ENCODE assay signal across 8 mouse cellular contexts in genomic region chr17:79354174-79354443, GRCm38 (mm10). TPM values are rescaled to one million over a fixed set of nuclear protein-coding genes. Genes with fewer than 3 reads are reported as not detected.
A peak's percentile ranks its signal among the peaks of the same experiment; 100 is the strongest.
DNase-seq lines count a peak whose midpoint lies in the region; ATAC-seq and TF ChIP-seq lines count a peak whose summit lies in the region.

No protein-coding gene starts in this region.

- peak overlapping the region; percentile 85 for H3K9ac ChIP-seq in heart, embryonic 13.5 days
- H3K9ac ChIP-seq in forebrain, embryonic 14.5 days (ENCODE audit: low read length): peak overlapping the region; percentile 91
- peak overlapping the region; percentile 92 for H3K9ac ChIP-seq in liver, embryonic 16.5 days (ENCODE audit: low read depth, low read length)

- peaks cover 53% of the 10 kb centered on the region for H3K79me2 ChIP-seq in C2C12 (ENCODE audit: control insufficient read depth, insufficient read depth)

- H3K4me2 ChIP-seq in heart, embryonic 13.5 days: peak overlapping the region; percentile 99
- peak overlapping the region; percentile 91 for H3K4me2 ChIP-seq in forebrain, embryonic 14.5 days (ENCODE audit: low read length)
- H3K4me2 ChIP-seq in liver, embryonic 16.5 days (ENCODE audit: low read depth, low read length): peak overlapping the region; percentile 100

- peaks cover 16% of the 10 kb centered on the region for H3K36me3 ChIP-seq in heart, embryonic 13.5 days
- peaks cover 12% of the 10 kb centered on the region for H3K36me3 ChIP-seq in C2C12 (ENCODE audit: control insufficient read depth, insufficient read depth)
- no peaks in the 10 kb centered on the region for H3K36me3 ChIP-seq in forebrain, embryonic 14.5 days (ENCODE audit: control insufficient read depth, insufficient read depth, low read length)
- peaks cover 4% of the 10 kb centered on the region for H3K36me3 ChIP-seq in liver, embryonic 16.5 days (ENCODE audit: control insufficient read depth, insufficient read depth)

- 1% methylated on average over 6 of the region's 6 CpGs for WGBS in heart, embryonic 13.5 days
- WGBS in forebrain, embryonic 14.5 days: 1% methylated on average over 6 of the region's 6 CpGs
- 0% methylated on average over 6 of the region's 6 CpGs for WGBS in liver, embryonic 16.5 days (ENCODE audit: insufficient replicate concordance)

- peaks cover 54% of the 10 kb centered on the region for H3K4me1 ChIP-seq in heart, embryonic 13.5 days
- peaks cover 3% of the 10 kb centered on the region; the same call in 1 of the 2 replicates for H3K4me1 ChIP-seq in forebrain, embryonic 14.5 days (ENCODE audit: control insufficient read depth, insufficient read depth, low read length)
- peaks cover 39% of the 10 kb centered on the region for H3K4me1 ChIP-seq in liver, embryonic 16.5 days (ENCODE audit: control insufficient read depth, low read depth, low read length)

- peak overlapping the region; percentile 75 for H3K4me3 ChIP-seq in heart, embryonic 13.5 days
- peak overlapping the region; percentile 68 for H3K4me3 ChIP-seq in C2C12 (ENCODE audit: insufficient read depth, poor library complexity, severe bottlenecking)
- H3K4me3 ChIP-seq in forebrain, embryonic 14.5 days (ENCODE audit: low read depth, low read length): peak overlapping the region; percentile 68
- H3K4me3 ChIP-seq in liver, embryonic 16.5 days (ENCODE audit: low read depth, low read length): peak overlapping the region; percentile 91

- H3ac ChIP-seq in C2C12 (ENCODE audit: control insufficient read depth, insufficient read length, low read depth): peak overlapping the region; percentile 85

- peak overlapping the region; percentile 89 for H3K27ac ChIP-seq in heart, embryonic 13.5 days (replicated peaks)
- H3K27ac ChIP-seq in forebrain, embryonic 14.5 days (ENCODE audit: low read depth, low read length): peak overlapping the region; percentile 91; the same call in 1 of the 2 replicates
- H3K27ac ChIP-seq in liver, embryonic 16.5 days (ENCODE audit: low read length): peak overlapping the region; percentile 95

- H3K9me3 ChIP-seq in heart, embryonic 13.5 days: no peaks in the 10 kb centered on the region
- H3K9me3 ChIP-seq in forebrain, embryonic 14.5 days (replicated peaks; ENCODE audit: control insufficient read depth, low read length): no peaks in the 10 kb centered on the region
- no peaks in the 10 kb centered on the region for H3K9me3 ChIP-seq in liver, embryonic 16.5 days (replicated peaks; ENCODE audit: control insufficient read depth, low read length)

- peaks cover 45% of the 10 kb centered on the region for H3K79me3 ChIP-seq in C2C12 (ENCODE audit: low read depth)

- ATAC-seq in heart, embryonic 13.5 days (ENCODE audit: extremely low read depth, insufficient number of reproducible peaks, low FRiP score, low TSS enrichment): no peak
- ATAC-seq in forebrain, embryonic 14.5 days: no peak
- ATAC-seq in liver, embryonic 16.5 days (ENCODE audit: low read depth): no peak

- intact Hi-C loops in heart, postnatal 10 days (cut with DNase I): loop anchor here (5.0 to 10.0 kb wide), 6 partner anchors 67 to 242 kb away; no protein-coding TSS in a partner anchor

- TF ChIP-seq CTCF in C2C12 (IDR thresholded peaks at IDR 0.05; ENCODE audit: control insufficient read depth, insufficient read depth, insufficient read length): no peak

- no peak for DNase-seq in heart, postnatal 10 days
- no peak for DNase-seq in forebrain, embryonic 14.5 days (ENCODE audit: low spot score)
- no peak for DNase-seq in frontal cortex, postnatal 36 days (ENCODE audit: low spot score in 2 of 2)
- DNase-seq in ovary, postnatal 10 days (ENCODE audit: low spot score): no peak
- DNase-seq in layer of hippocampus, postnatal 36 days: no peak

- no peaks in the 10 kb centered on the region for H3K27me3 ChIP-seq in heart, embryonic 13.5 days (replicated peaks)
- no peaks in the 10 kb centered on the region for H3K27me3 ChIP-seq in C2C12 (ENCODE audit: control insufficient read depth, insufficient read depth, insufficient read length)
- no peaks in the 10 kb centered on the region for H3K27me3 ChIP-seq in forebrain, embryonic 14.5 days (replicated peaks; ENCODE audit: control insufficient read depth, insufficient read depth, low read length)
- peaks cover 4% of the 10 kb centered on the region; the same call in 1 of the 2 replicates for H3K27me3 ChIP-seq in liver, embryonic 16.5 days (ENCODE audit: control insufficient read depth, insufficient read depth, low read depth, low read length)

TF ChIP-seq in C2C12, 6 proteins besides CTCF, POLR2A, EP300 and RAD21:
- TF ChIP-seq MYOG (IDR thresholded peaks at IDR 0.05; ENCODE audit: control insufficient read depth, extremely low read depth, insufficient read length) (no peak), FOSL1 (IDR thresholded peaks at IDR 0.05; ENCODE audit: insufficient read depth, low read length, poor library complexity, severe bottlenecking) (no peak), MAX (IDR thresholded peaks at IDR 0.05) (no peak), USF1 (IDR thresholded peaks at IDR 0.05; ENCODE audit: low read depth) (no peak), MYOD1 (IDR thresholded peaks at IDR 0.05; ENCODE audit: control insufficient read depth, insufficient read length, low read depth) (no peak), CEBPB (IDR thresholded peaks at IDR 0.05; ENCODE audit: low read depth) (no peak)

RNA-seq across cellular contexts. Expression of gene Cdc42ep3, which starts 0.8 kb away (rescaled TPM):
- 44.7 and 52.5 TPM in 2 replicates for polyA plus RNA-seq in heart, embryonic 13.5 days (2015; fragmentation: Nextera tagmentation; extraction: Ambion mirVana)
- 10 to 100 TPM; 33.6 to 42.7 TPM for total RNA-seq in heart, postnatal 10 days (2021)
- polyA plus RNA-seq in C2C12 (2012; fragmentation: generic; extraction: Trizol): 32.5 TPM
- polyA plus RNA-seq in forebrain, embryonic 14.5 days (2014; fragmentation: Nextera tagmentation; extraction: Ambion mirVana): 41.3 and 42.4 TPM in 2 replicates
- polyA plus RNA-seq in liver, embryonic 16.5 days (2015; fragmentation: Nextera tagmentation; extraction: Ambion mirVana): 55.8 and 61.0 TPM in 2 replicates
- 1 to 10 TPM; 3.4 to 5.1 TPM for total RNA-seq in layer of hippocampus, postnatal 36 days (2021)
